12 mouse cellular contexts compared by ENCODE assay signal in genomic region chr1:172173181-172173580, GRCm38 (mm10). TPM values are rescaled to one million over a fixed set of nuclear protein-coding genes. Genes with fewer than 3 reads are reported as not detected.
"Had no signal": no experiment of that assay in that cellular context is flagged by ENCODE, and none has a peak within 500 bp of the region (broad histone marks: within the 10 kb centered on the region; RNA-seq: fewer than 3 reads in every experiment).

No protein-coding gene starts in this region.

- H3K9me3 ChIP-seq: limb, embryonic 13.5 days; midbrain, embryonic 12.5 days; neural tube, embryonic 15.5 days had no signal

- H3K9ac ChIP-seq: limb, embryonic 13.5 days; liver, embryonic 14.5 days; midbrain, embryonic 12.5 days; neural tube, embryonic 15.5 days had no signal

- DNase-seq: kidney, postnatal 36 days; left cerebral cortex, postnatal 4 days; lung, adult 18-20 months; right cerebral cortex, adult 18-20 months; right cerebral cortex, postnatal 25 days; thymus, postnatal 36 days had no signal

- H3K4me3 ChIP-seq: limb, embryonic 13.5 days; midbrain, embryonic 12.5 days; myocyte; neural tube, embryonic 15.5 days had no signal

- H3K4me1 ChIP-seq: limb, embryonic 13.5 days; midbrain, embryonic 12.5 days had no signal

- H3K4me2 ChIP-seq: limb, embryonic 13.5 days; midbrain, embryonic 12.5 days; neural tube, embryonic 15.5 days had no signal

- H3K27me3 ChIP-seq: limb, embryonic 13.5 days; midbrain, embryonic 12.5 days; neural tube, embryonic 15.5 days had no signal

- H3K27ac ChIP-seq: limb, embryonic 13.5 days; liver, embryonic 14.5 days; midbrain, embryonic 12.5 days; neural tube, embryonic 15.5 days had no signal

RNA-seq across cellular contexts. Expression of gene Casq1, which starts 46.5 kb away (rescaled TPM):
- total RNA-seq: megakaryocyte-erythroid progenitor cell, adult 5-6 weeks had no signal
